Mouse (Mus musculus): ENCODE results near the gene Cfh. TPM values are rescaled to one million over a fixed set of nuclear protein-coding genes. Genes with fewer than 3 reads are reported as not detected.
"Not testable (repeated sequence)": the region's sequence is repeated elsewhere in the genome, so short reads cannot be mapped to it uniquely, and the experiment has no call there.

Cfh gene
- under 1 TPM in 1 of 2 experiments, not detected in 1; 0.11 TPM for polyA plus RNA-seq (2017; shearing (Covaris generic))

- ATAC-seq = not testable (repeated sequence)
Measured at GRCm38 (mm10) chr1:140183664-140184063, at the start of gene Cfh. Cfh (minus strand) TSS chr1:140183764.

- no peak for ATAC-seq
Measured at GRCm38 (mm10) chr1:140226673-140227072, 43.1 kb upstream of the Cfh start.

- no peak for ATAC-seq
Measured at GRCm38 (mm10) chr1:140225221-140225620, 41.7 kb upstream of the Cfh start.

- ATAC-seq = no peak
Measured at GRCm38 (mm10) chr1:140205329-140205728, 21.8 kb upstream of the Cfh start.

- ATAC-seq = not testable (repeated sequence)
Measured at GRCm38 (mm10) chr1:140188500-140188899, 4.9 kb upstream of the Cfh start.

- ATAC-seq = no peak
Measured at GRCm38 (mm10) chr1:140183208-140183607, 356 bp downstream of the Cfh start.

- ATAC-seq = no peak
Measured at GRCm38 (mm10) chr1:140180125-140180524, 3.4 kb downstream of the Cfh start.

GRCm38 (mm10) chr1:140175442-140175841 lies 8.1 kb downstream of the Cfh start:
- no peak for ATAC-seq

GRCm38 (mm10) chr1:140171581-140172154 lies 11.9 kb downstream of the Cfh start:
- ATAC-seq = no peak

- ATAC-seq = no peak
Measured at GRCm38 (mm10) chr1:140158970-140159369, 24.6 kb downstream of the Cfh start.

GRCm38 (mm10) chr1:140069471-140069870 lies 114.1 kb downstream of the Cfh start:
- ATAC-seq = no peak

Other genes starting within 250 kb of the Cfh start
- gene Kcnt2, start 62.4 kb upstream of the Cfh start, polyA plus RNA-seq (2017; shearing (Covaris generic)) = not detected